Mouse (Mus musculus) myocyte (in vitro differentiated cells): ENCODE data around the gene Syt7.

Source experiments
- CEBPB ChIP-seq: IDR thresholded peaks from 2 replicates; pipeline ENCODE4 v1.6.1; 2011; ENCODE audit warnings: mild to moderate bottlenecking, moderate library complexity; ENCODE audit not compliant: poor library complexity, insufficient read depth, severe bottlenecking
- E2F4 ChIP-seq: IDR thresholded peaks from one replicate; pipeline ENCODE4 v1.6.1; 2011; ENCODE audit warnings: mild to moderate bottlenecking, control low read depth, moderate library complexity; ENCODE audit not compliant: insufficient read depth
- MAX ChIP-seq: IDR thresholded peaks from one replicate; pipeline ENCODE4 v1.6.1; 2011; ENCODE audit warnings: low read depth, mild to moderate bottlenecking, control low read depth
- MYOD1 ChIP-seq, 3 experiments: IDR thresholded peaks; one replicate each; pipeline ENCODE4 v1.6.1; 2011; ENCODE audit warnings: control low read depth in 2 of 3, low read depth in 2 of 3, mild to moderate bottlenecking in 2 of 3, moderate library complexity in 1 of 3; ENCODE audit not compliant: insufficient read length in 2 of 3, control insufficient read depth in 1 of 3
- MYOG ChIP-seq, 3 experiments: IDR thresholded peaks; one replicate each; pipeline ENCODE4 v1.6.1; 2011; ENCODE audit warnings: control low read depth in 2 of 3, low read depth in 2 of 3, mild to moderate bottlenecking in 2 of 3; ENCODE audit not compliant: insufficient read length in 2 of 3, control insufficient read depth in 1 of 3, insufficient read depth in 1 of 3
- POLR2A ChIP-seq: IDR thresholded peaks from one replicate; pipeline ENCODE4 v1.6.1; 2011; ENCODE audit warnings: low read depth, mild to moderate bottlenecking, control low read depth, moderate library complexity; ENCODE audit not compliant: insufficient read length
- REST ChIP-seq: IDR thresholded peaks from one replicate; pipeline ENCODE4 v1.6.1; 2011; ENCODE audit warnings: mild to moderate bottlenecking, control low read depth, moderate library complexity; ENCODE audit not compliant: insufficient read depth, insufficient read length
- SRF ChIP-seq: IDR thresholded peaks from one replicate; pipeline ENCODE4 v1.6.1; 2011; ENCODE audit warnings: low read depth; ENCODE audit not compliant: control insufficient read depth, insufficient read length
- TCF12 ChIP-seq: IDR thresholded peaks from one replicate; pipeline ENCODE4 v1.6.1; 2011; ENCODE audit warnings: mild to moderate bottlenecking, control low read depth; ENCODE audit not compliant: poor library complexity, insufficient read depth, severe bottlenecking
- USF1 ChIP-seq: IDR thresholded peaks from one replicate; pipeline ENCODE4 v1.6.1; 2011; ENCODE audit warnings: low read depth, mild to moderate bottlenecking, control low read depth, moderate library complexity

- TF ChIP-seq POLR2A, result no peak
- TF ChIP-seq USF1, result no peak
- TF ChIP-seq MYOG (IDR thresholded peaks at IDR 0.05; ENCODE audit: control insufficient read depth in 1 of 3, insufficient read depth in 1 of 3, insufficient read length in 2 of 3, low read depth in 2 of 3), result no peak
- no peak for TF ChIP-seq E2F4
- no peak for TF ChIP-seq MYOD1 (IDR thresholded peaks at IDR 0.05; ENCODE audit: control insufficient read depth in 1 of 3, insufficient read length in 2 of 3, low read depth in 2 of 3)
- TF ChIP-seq SRF, result no peak
- no peak for TF ChIP-seq REST
- TF ChIP-seq TCF12, result no peak
- TF ChIP-seq MAX, result no peak
- no peak for TF ChIP-seq CEBPB
Observed at GRCm38 (mm10) chr19:10366116-10366845, 22.6 kb upstream of the Syt7 start.
